Mouse (Mus musculus): Measurements from ENCODE around the gene Crybb3.

- TF ChIP-seq POLR2A (IDR thresholded peaks at IDR 0.05; ENCODE audit: insufficient read depth, low read depth, low read length) (no peak), CTCF (IDR thresholded peaks at IDR 0.05; ENCODE audit: insufficient read depth, low read depth, low read length) (no peak)
Measured at GRCm38 (mm10) chr5:113111336-113111735, 30.0 kb upstream of the Crybb3 start.

All from olfactory bulb, adult 2 months (tissue).